9 mouse cellular contexts compared by ENCODE assay signal in genomic region chr5:76782414-76783103, GRCm38 (mm10).
DNase-seq lines count a peak whose midpoint lies in the region; ATAC-seq lines count a peak whose summit lies in the region.
"Had no signal": no experiment of that assay in that cellular context is flagged by ENCODE, and none has a peak within 500 bp of the region (broad histone marks: within the 10 kb centered on the region; RNA-seq: fewer than 3 reads in every experiment).

No protein-coding gene starts in this region.

- H3K4me3 ChIP-seq in hindbrain, embryonic 14.5 days (replicated peaks; ENCODE audit: low read length): no peak overlapping the region
- H3K4me3 ChIP-seq in midbrain, embryonic 15.5 days: no peak overlapping the region

- peak overlapping the region; percentile 4 for H3K4me2 ChIP-seq in hindbrain, embryonic 14.5 days (replicated peaks)
- H3K4me2 ChIP-seq in midbrain, embryonic 15.5 days: peak overlapping the region; percentile 13; the same call in 1 of the 2 replicates

- H3K27me3 ChIP-seq in hindbrain, embryonic 14.5 days (ENCODE audit: control insufficient read depth, insufficient read depth, low read length): no peaks in the 10 kb centered on the region
- H3K27me3 ChIP-seq in midbrain, embryonic 15.5 days (replicated peaks): no peaks in the 10 kb centered on the region
- H3K27me3 ChIP-seq: CH12.LX had no signal

- H3K27ac ChIP-seq in hindbrain, embryonic 14.5 days: peak overlapping the region; percentile 90
- peak overlapping the region; percentile 82 for H3K27ac ChIP-seq in midbrain, embryonic 15.5 days

- H3K9ac ChIP-seq in hindbrain, embryonic 14.5 days: peak overlapping the region; percentile 10; the same call in 1 of the 2 replicates
- no peak overlapping the region for H3K9ac ChIP-seq in midbrain, embryonic 15.5 days

- H3K36me3 ChIP-seq in hindbrain, embryonic 14.5 days (replicated peaks; ENCODE audit: control insufficient read depth, insufficient read depth): no peaks in the 10 kb centered on the region
- H3K36me3 ChIP-seq in midbrain, embryonic 15.5 days (replicated peaks): 0 out of 2 replicates have a peak, but pooled peaks cover 3% of the 10 kb centered on the region

- 15% methylated on average over 7 of the region's 7 CpGs for WGBS in hindbrain, embryonic 14.5 days
- 12% methylated on average over 7 of the region's 7 CpGs for WGBS in midbrain, embryonic 15.5 days

- peak; percentile 85 for ATAC-seq in hindbrain, embryonic 14.5 days (ENCODE audit: low FRiP score)
- peak; percentile 71 for ATAC-seq in midbrain, embryonic 15.5 days (replicated peaks)
- no peak for ATAC-seq in inflammation-experienced regulatory T-cells, adult 6 months

- H3K4me1 ChIP-seq in hindbrain, embryonic 14.5 days (replicated peaks; ENCODE audit: control insufficient read depth, insufficient read depth, low read length): peaks cover 25% of the 10 kb centered on the region
- peaks cover 45% of the 10 kb centered on the region for H3K4me1 ChIP-seq in midbrain, embryonic 15.5 days

- H3K9me3 ChIP-seq in hindbrain, embryonic 14.5 days (ENCODE audit: control insufficient read depth, low read length): no peaks in the 10 kb centered on the region
- H3K9me3 ChIP-seq in midbrain, embryonic 15.5 days: no peaks in the 10 kb centered on the region

- peak; percentile 23 for DNase-seq in embryo, embryonic 11 days
- DNase-seq in embryo, embryonic 9.5 days (ENCODE audit: extremely low spot score): no peak
- DNase-seq in Muller cell, postnatal 12 days (ENCODE audit: inconsistent ontology term): peak; percentile 33
- DNase-seq in hindbrain, embryonic 14.5 days (ENCODE audit: low spot score): peak; percentile 66
- no peak for DNase-seq in urinary bladder, adult 18-20 months (ENCODE audit: low spot score in 2 of 2)
- no peak for DNase-seq in cerebellum, adult 11 months

Comparison
In these comparisons a context has a peak if more than half of its experiments do, and no peak if none do; other contexts are left out.
1. DNase-seq: peak in embryo, embryonic 11 days (single experiment), Muller cell, postnatal 12 days (single experiment) and hindbrain, embryonic 14.5 days (single experiment); none in embryo, embryonic 9.5 days (single experiment), urinary bladder, adult 18-20 months (0 of 2) and cerebellum, adult 11 months (single experiment).